Mouse (Mus musculus): ENCODE data around the gene Bnc2. TPM values are rescaled to one million over a fixed set of nuclear protein-coding genes. Genes with fewer than 3 reads are reported as not detected.

The Bnc2 gene
- polyA plus RNA-seq, 1 experiment from 2014 or later = 8.1 TPM

- no peaks in the 10 kb centered on the region for H3K27me3 ChIP-seq (ENCODE audit: insufficient read depth, low read length)
- H3K36me3 ChIP-seq (ENCODE audit: insufficient read depth, low read length) = no peaks in the 10 kb centered on the region
- no peak overlapping the region for H3K27ac ChIP-seq (ENCODE audit: low read length)
- no peak overlapping the region for H3K9ac ChIP-seq (replicated peaks; ENCODE audit: low read length)
- 0 out of 2 replicates have a peak, but pooled peaks cover 6% of the 10 kb centered on the region for H3K4me1 ChIP-seq (ENCODE audit: insufficient read depth, low read length)
- WGBS = 57% methylated on average over 8 of the region's 8 CpGs
- no peaks in the 10 kb centered on the region for H3K9me3 ChIP-seq (ENCODE audit: low read length)
- H3K4me2 ChIP-seq (replicated peaks; ENCODE audit: low read depth, low read length) = no peak overlapping the region
- no peak overlapping the region for H3K4me3 ChIP-seq (ENCODE audit: low read length)
- ATAC-seq (ENCODE audit: low FRiP score, low TSS enrichment) = no peak
Measured at GRCm38 (mm10) chr4:84566123-84566522, 109.0 kb downstream of the Bnc2 start.

- Histone ChIP-seq H3K4me3 (ENCODE audit: low read length) (peak overlapping the region; percentile 63), H3K9me3 (ENCODE audit: low read length) (no peaks in the 10 kb centered on the region), H3K27me3 (ENCODE audit: insufficient read depth, low read length) (no peaks in the 10 kb centered on the region; the same call in 1 of the 2 replicates), H3K27ac (ENCODE audit: low read length) (peak overlapping the region; percentile 75), H3K36me3 (ENCODE audit: insufficient read depth, low read length) (no peaks in the 10 kb centered on the region), H3K9ac (replicated peaks; ENCODE audit: low read length) (peak overlapping the region; percentile 82), H3K4me2 (replicated peaks; ENCODE audit: low read depth, low read length) (peak overlapping the region; percentile 58), H3K4me1 (ENCODE audit: insufficient read depth, low read length) (peaks cover 18% of the 10 kb centered on the region; the same call in 1 of the 2 replicates)
- peak; percentile 94 for ATAC-seq (ENCODE audit: low FRiP score, low TSS enrichment)
- under 1% methylated on average over 49 of the region's 62 CpGs for WGBS
Measured at GRCm38 (mm10) chr4:84545204-84545871, 129.7 kb downstream of the Bnc2 start.

GRCm38 (mm10) chr4:84544646-84545045 lies 130.4 kb downstream of the Bnc2 start:
- 57% methylated on average over 2 of the region's 2 CpGs for WGBS
- Histone ChIP-seq H3K4me1 (ENCODE audit: insufficient read depth, low read length) (peaks cover 18% of the 10 kb centered on the region; the same call in 1 of the 2 replicates), H3K4me3 (ENCODE audit: low read length) (peak overlapping the region; percentile 63), H3K4me2 (replicated peaks; ENCODE audit: low read depth, low read length) (peak overlapping the region; percentile 58), H3K27ac (ENCODE audit: low read length) (no peak overlapping the region), H3K36me3 (ENCODE audit: insufficient read depth, low read length) (no peaks in the 10 kb centered on the region), H3K27me3 (ENCODE audit: insufficient read depth, low read length) (no peaks in the 10 kb centered on the region; the same call in 1 of the 2 replicates), H3K9ac (replicated peaks; ENCODE audit: low read length) (no peak overlapping the region), H3K9me3 (ENCODE audit: low read length) (no peaks in the 10 kb centered on the region)
- no peak for ATAC-seq (ENCODE audit: low FRiP score, low TSS enrichment)

GRCm38 (mm10) chr4:84540531-84540930 lies 134.5 kb downstream of the Bnc2 start:
- no peak for ATAC-seq (ENCODE audit: low FRiP score, low TSS enrichment)
- H3K27me3 ChIP-seq (ENCODE audit: insufficient read depth, low read length) = no peaks in the 10 kb centered on the region; the same call in 1 of the 2 replicates
- H3K4me1 ChIP-seq (ENCODE audit: insufficient read depth, low read length) = 0 out of 2 replicates have a peak, but pooled peaks cover 3% of the 10 kb centered on the region
- H3K36me3 ChIP-seq (ENCODE audit: insufficient read depth, low read length) = no peaks in the 10 kb centered on the region
- H3K27ac ChIP-seq (ENCODE audit: low read length) = no peak overlapping the region
- H3K4me3 ChIP-seq (ENCODE audit: low read length) = no peak overlapping the region
- H3K9ac ChIP-seq (replicated peaks; ENCODE audit: low read length) = no peak overlapping the region
- WGBS = 77% methylated on average over 6 of the region's 6 CpGs
- no peaks in the 10 kb centered on the region for H3K9me3 ChIP-seq (ENCODE audit: low read length)
- no peak overlapping the region for H3K4me2 ChIP-seq (replicated peaks; ENCODE audit: low read depth, low read length)

DNA sequence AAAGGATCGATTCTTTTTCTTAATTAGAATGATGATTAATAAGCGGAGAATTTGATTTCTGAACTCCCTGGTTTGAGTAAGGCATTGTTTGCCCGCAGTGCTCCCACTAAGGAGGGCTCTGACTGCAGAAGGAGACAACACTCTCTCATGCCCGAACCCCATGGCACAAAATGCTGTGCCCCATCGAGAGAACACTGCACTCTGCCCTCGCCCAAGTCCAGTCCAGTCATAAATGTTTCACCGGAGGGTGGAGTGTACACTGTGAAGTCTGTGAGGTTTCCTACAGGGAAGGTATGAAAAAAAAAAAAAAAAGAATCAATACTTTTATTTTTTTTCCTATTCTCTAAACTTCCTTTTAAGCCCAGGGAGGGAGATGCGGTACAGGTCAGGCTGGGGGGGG lies 135.7 kb downstream of the Bnc2 start:
- Histone ChIP-seq H3K9me3 (ENCODE audit: low read length) (no peaks in the 10 kb centered on the region), H3K9ac (replicated peaks; ENCODE audit: low read length) (no peak overlapping the region), H3K27ac (ENCODE audit: low read length) (no peak overlapping the region), H3K4me2 (replicated peaks; ENCODE audit: low read depth, low read length) (no peak overlapping the region), H3K27me3 (ENCODE audit: insufficient read depth, low read length) (no peaks in the 10 kb centered on the region; the same call in 1 of the 2 replicates), H3K4me1 (ENCODE audit: insufficient read depth, low read length) (0 out of 2 replicates have a peak, but pooled peaks cover 2% of the 10 kb centered on the region), H3K36me3 (ENCODE audit: insufficient read depth, low read length) (no peaks in the 10 kb centered on the region), H3K4me3 (ENCODE audit: low read length) (no peak overlapping the region)
- 82% methylated on average over 8 of the region's 8 CpGs for WGBS
- ATAC-seq (ENCODE audit: low FRiP score, low TSS enrichment) = no peak

DNA sequence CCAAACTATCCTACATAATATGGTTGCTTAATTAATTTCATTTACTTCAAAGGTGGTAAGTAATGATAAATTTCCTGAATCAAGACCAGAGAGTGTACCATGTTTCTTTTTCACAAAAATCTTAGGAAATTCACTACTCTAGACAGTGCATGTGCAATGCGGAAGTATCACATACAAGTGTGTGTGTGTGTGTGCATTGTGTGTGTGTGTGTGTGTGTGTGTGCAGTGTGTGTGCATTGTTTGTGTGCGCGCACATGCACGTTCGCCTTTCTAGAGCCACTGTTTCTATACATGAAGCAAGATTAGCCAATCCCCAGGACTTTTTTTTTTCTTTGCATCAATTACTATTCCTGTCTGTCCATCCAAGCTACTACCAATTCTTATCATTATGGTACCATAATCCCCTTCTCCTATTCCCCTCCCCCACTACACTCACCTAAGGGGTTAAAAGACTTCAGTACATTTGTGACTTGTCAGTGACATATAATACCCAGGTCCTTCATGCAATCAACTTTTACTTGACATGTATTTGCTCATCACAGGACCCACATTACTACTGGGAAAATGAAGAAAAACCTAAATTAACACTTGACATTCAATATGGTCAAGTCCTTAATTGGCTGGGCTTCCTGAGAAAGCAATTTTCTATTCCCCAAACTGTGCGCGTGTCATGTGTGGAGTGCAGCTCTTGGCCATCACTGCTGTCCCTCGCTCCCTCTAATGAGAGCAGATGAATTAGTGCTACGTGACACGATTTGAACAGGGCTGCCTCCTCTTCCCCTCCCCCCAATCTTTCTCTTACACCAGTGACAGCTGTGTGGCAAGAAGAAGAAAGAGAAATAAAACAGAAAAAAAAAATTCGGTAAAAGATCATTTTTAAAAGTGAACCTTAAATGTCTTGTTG lies 145.9 kb downstream of the Bnc2 start:
- Histone ChIP-seq H3K9ac (replicated peaks; ENCODE audit: low read length) (no peak overlapping the region), H3K4me2 (replicated peaks; ENCODE audit: low read depth, low read length) (no peak overlapping the region), H3K36me3 (ENCODE audit: insufficient read depth, low read length) (no peaks in the 10 kb centered on the region), H3K9me3 (ENCODE audit: low read length) (no peaks in the 10 kb centered on the region), H3K4me3 (ENCODE audit: low read length) (no peak overlapping the region), H3K27ac (ENCODE audit: low read length) (no peak overlapping the region), H3K4me1 (ENCODE audit: insufficient read depth, low read length) (peaks cover 6% of the 10 kb centered on the region), H3K27me3 (ENCODE audit: insufficient read depth, low read length) (no peaks in the 10 kb centered on the region)
- WGBS = 70% methylated on average over 11 of the region's 11 CpGs
- no peak for ATAC-seq (ENCODE audit: low FRiP score, low TSS enrichment)

DNA sequence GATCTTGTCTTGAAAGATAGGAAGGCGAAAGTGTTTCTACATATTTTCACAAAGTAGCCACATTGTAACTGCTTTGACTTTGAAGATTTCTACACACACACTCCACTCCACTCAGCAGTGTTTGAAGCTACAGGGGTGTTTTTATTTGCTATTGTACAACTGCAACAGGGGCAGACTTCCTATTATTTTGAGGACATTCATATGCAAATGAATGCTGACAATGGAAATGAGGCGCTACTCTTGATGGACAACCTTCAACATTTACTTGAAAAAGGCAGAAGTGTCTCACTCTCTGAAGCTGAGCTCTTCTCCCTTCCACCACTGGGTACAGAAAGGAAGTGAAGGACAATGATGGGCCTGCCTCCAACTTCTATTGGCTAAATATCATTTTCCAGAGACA lies 146.7 kb downstream of the Bnc2 start:
- Histone ChIP-seq H3K9me3 (ENCODE audit: low read length) (no peaks in the 10 kb centered on the region), H3K4me2 (replicated peaks; ENCODE audit: low read depth, low read length) (no peak overlapping the region), H3K27ac (ENCODE audit: low read length) (no peak overlapping the region), H3K9ac (replicated peaks; ENCODE audit: low read length) (no peak overlapping the region), H3K27me3 (ENCODE audit: insufficient read depth, low read length) (no peaks in the 10 kb centered on the region), H3K4me1 (ENCODE audit: insufficient read depth, low read length) (peaks cover 14% of the 10 kb centered on the region), H3K36me3 (ENCODE audit: insufficient read depth, low read length) (no peaks in the 10 kb centered on the region), H3K4me3 (ENCODE audit: low read length) (no peak overlapping the region)
- WGBS = 83% methylated on average over 2 of the region's 2 CpGs
- no peak for ATAC-seq (ENCODE audit: low FRiP score, low TSS enrichment)

- Histone ChIP-seq H3K4me1 (ENCODE audit: insufficient read depth, low read length) (peaks cover 22% of the 10 kb centered on the region), H3K4me3 (ENCODE audit: low read length) (no peak overlapping the region), H3K9ac (replicated peaks; ENCODE audit: low read length) (no peak overlapping the region), H3K27me3 (ENCODE audit: insufficient read depth, low read length) (no peaks in the 10 kb centered on the region), H3K27ac (ENCODE audit: low read length) (no peak overlapping the region), H3K9me3 (ENCODE audit: low read length) (no peaks in the 10 kb centered on the region), H3K36me3 (ENCODE audit: insufficient read depth, low read length) (no peaks in the 10 kb centered on the region), H3K4me2 (replicated peaks; ENCODE audit: low read depth, low read length) (0 out of 2 replicates have a peak overlapping the region, but pooled peaks have one; percentile 7)
- WGBS = 16% methylated on average over 15 of the region's 15 CpGs
- ATAC-seq (ENCODE audit: low FRiP score, low TSS enrichment) = no peak
Measured at GRCm38 (mm10) chr4:84527066-84527933, 147.8 kb downstream of the Bnc2 start.

DNA sequence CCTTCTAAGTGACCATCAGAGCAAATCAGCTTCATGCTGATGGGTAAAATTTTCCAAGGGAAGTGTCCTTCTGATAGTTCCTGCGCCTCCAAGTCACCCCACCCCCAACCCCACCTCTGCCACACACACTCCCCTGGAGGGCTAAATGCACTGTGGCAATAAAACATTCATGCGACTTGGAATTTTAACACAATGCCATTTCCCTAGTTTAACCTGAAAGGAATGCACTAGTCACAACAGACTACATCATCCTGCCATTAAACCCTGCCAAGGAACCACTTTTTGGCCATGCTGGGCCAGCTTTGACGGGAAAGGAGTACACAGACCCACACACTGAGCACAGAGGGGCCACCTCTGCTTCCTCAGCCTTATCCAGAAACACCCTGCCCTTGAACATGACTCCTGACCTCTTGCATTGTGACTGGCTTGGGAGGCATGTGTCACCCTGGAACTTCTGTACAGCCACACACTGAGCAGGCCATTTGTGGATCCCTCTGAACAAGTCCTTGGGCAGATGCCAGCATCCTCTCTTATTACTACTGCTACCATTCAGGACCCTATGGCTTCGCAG lies 151.3 kb downstream of the Bnc2 start:
- H3K9me3 ChIP-seq (ENCODE audit: low read length) = no peaks in the 10 kb centered on the region
- H3K9ac ChIP-seq (replicated peaks; ENCODE audit: low read length) = peak overlapping the region; percentile 16; the same call in 1 of the 2 replicates
- H3K4me2 ChIP-seq (replicated peaks; ENCODE audit: low read depth, low read length) = no peak overlapping the region; the same call in 1 of the 2 replicates
- peak; percentile 66; the same call in 1 of the 2 replicates for ATAC-seq (ENCODE audit: low FRiP score, low TSS enrichment)
- WGBS = 36% methylated on average over 4 of the region's 4 CpGs
- no peaks in the 10 kb centered on the region for H3K36me3 ChIP-seq (ENCODE audit: insufficient read depth, low read length)
- no peak overlapping the region for H3K4me3 ChIP-seq (ENCODE audit: low read length)
- no peaks in the 10 kb centered on the region for H3K27me3 ChIP-seq (ENCODE audit: insufficient read depth, low read length)
- H3K27ac ChIP-seq (ENCODE audit: low read length) = peak overlapping the region; percentile 63
- peaks cover 22% of the 10 kb centered on the region for H3K4me1 ChIP-seq (ENCODE audit: insufficient read depth, low read length)
